Mouse (Mus musculus): ENCODE results near the gene Brd4. TPM values are rescaled to one million over a fixed set of nuclear protein-coding genes. Genes with fewer than 3 reads are reported as not detected.

Brd4 gene
- total and polyA plus RNA-seq, 2 experiments from 2014 or later = 49.7 to 81.6 TPM

GRCm38 (mm10) chr17:32202972-32203371 lies 81.5 kb downstream of the Brd4 start:
- Histone ChIP-seq H3K9me3 (ENCODE audit: low read length) (no peaks in the 10 kb centered on the region), H3K36me3 (ENCODE audit: insufficient read depth, low read length) (peaks cover 65% of the 10 kb centered on the region), H3K9ac (replicated peaks; ENCODE audit: low read length, poor library complexity, severe bottlenecking) (no peak overlapping the region), H3K4me2 (ENCODE audit: low read depth, low read length, poor library complexity, severe bottlenecking) (no peak overlapping the region), H3K27me3 (ENCODE audit: insufficient read depth, low read length) (no peaks in the 10 kb centered on the region), H3K4me1 (ENCODE audit: insufficient read depth, low read length) (no peaks in the 10 kb centered on the region), H3K4me3 (ENCODE audit: low read depth, low read length) (no peak overlapping the region), H3K27ac (ENCODE audit: low read depth, low read length) (no peak overlapping the region)
- ATAC-seq (ENCODE audit: low FRiP score) (no peak), DNase-seq (ENCODE audit: low spot score) (no peak)
- 88% methylated on average over 3 of the region's 3 CpGs for WGBS
- no peak for TF ChIP-seq CTCF (IDR thresholded peaks at IDR 0.05)

GRCm38 (mm10) chr17:32201086-32201485 lies 83.4 kb downstream of the Brd4 start:
- no peak for TF ChIP-seq CTCF (IDR thresholded peaks at IDR 0.05)
- H3K27me3 ChIP-seq (ENCODE audit: insufficient read depth, low read length) = no peaks in the 10 kb centered on the region
- H3K4me3 ChIP-seq (ENCODE audit: low read depth, low read length) = no peak overlapping the region
- H3K27ac ChIP-seq (ENCODE audit: low read depth, low read length) = no peak overlapping the region
- H3K4me1 ChIP-seq (ENCODE audit: insufficient read depth, low read length) = no peaks in the 10 kb centered on the region
- no peak overlapping the region for H3K9ac ChIP-seq (replicated peaks; ENCODE audit: low read length, poor library complexity, severe bottlenecking)
- ATAC-seq (ENCODE audit: low FRiP score) (no peak), DNase-seq (ENCODE audit: low spot score) (no peak)
- peaks cover 70% of the 10 kb centered on the region for H3K36me3 ChIP-seq (ENCODE audit: insufficient read depth, low read length)
- H3K4me2 ChIP-seq (ENCODE audit: low read depth, low read length, poor library complexity, severe bottlenecking) = no peak overlapping the region
- WGBS = 78% methylated on average over 5 of the region's 5 CpGs
- no peaks in the 10 kb centered on the region for H3K9me3 ChIP-seq (ENCODE audit: low read length)

- H3K4me1 ChIP-seq (ENCODE audit: insufficient read depth, low read length) = no peaks in the 10 kb centered on the region
- H3K9ac ChIP-seq (replicated peaks; ENCODE audit: low read length, poor library complexity, severe bottlenecking) = no peak overlapping the region
- H3K27me3 ChIP-seq (ENCODE audit: insufficient read depth, low read length) = no peaks in the 10 kb centered on the region
- no peak overlapping the region for H3K4me3 ChIP-seq (ENCODE audit: low read depth, low read length)
- 93% methylated on average over 2 of the region's 2 CpGs for WGBS
- no peaks in the 10 kb centered on the region for H3K9me3 ChIP-seq (ENCODE audit: low read length)
- DNase-seq (ENCODE audit: low spot score) = no peak
- H3K27ac ChIP-seq (ENCODE audit: low read depth, low read length) = no peak overlapping the region
- H3K36me3 ChIP-seq (ENCODE audit: insufficient read depth, low read length) = peaks cover 75% of the 10 kb centered on the region
- TF ChIP-seq CTCF (IDR thresholded peaks at IDR 0.05) = no peak
- H3K4me2 ChIP-seq (ENCODE audit: low read depth, low read length, poor library complexity, severe bottlenecking) = no peak overlapping the region
- no peak for ATAC-seq (ENCODE audit: low FRiP score)
Observed at GRCm38 (mm10) chr17:32199796-32200195, 84.7 kb downstream of the Brd4 start.

- 83% methylated on average over 14 of the region's 14 CpGs for WGBS
- Histone ChIP-seq H3K36me3 (ENCODE audit: insufficient read depth, low read length) (peaks cover 61% of the 10 kb centered on the region), H3K4me1 (ENCODE audit: insufficient read depth, low read length) (no peaks in the 10 kb centered on the region), H3K9me3 (ENCODE audit: low read length) (no peaks in the 10 kb centered on the region), H3K4me3 (ENCODE audit: low read depth, low read length) (no peak overlapping the region), H3K27ac (ENCODE audit: low read depth, low read length) (no peak overlapping the region), H3K4me2 (ENCODE audit: low read depth, low read length, poor library complexity, severe bottlenecking) (no peak overlapping the region), H3K9ac (replicated peaks; ENCODE audit: low read length, poor library complexity, severe bottlenecking) (no peak overlapping the region), H3K27me3 (ENCODE audit: insufficient read depth, low read length) (no peaks in the 10 kb centered on the region)
- no peak for TF ChIP-seq CTCF (IDR thresholded peaks at IDR 0.05)
- DNase-seq (ENCODE audit: low spot score) (peak; percentile 52), ATAC-seq (ENCODE audit: low FRiP score) (peak; percentile 61)
Observed at GRCm38 (mm10) chr17:32197156-32197555, 87.4 kb downstream of the Brd4 start.

- H3K36me3 ChIP-seq (ENCODE audit: insufficient read depth, low read length) = peaks cover 48% of the 10 kb centered on the region
- TF ChIP-seq CTCF (IDR thresholded peaks at IDR 0.05) = no peak
- H3K4me2 ChIP-seq (ENCODE audit: low read depth, low read length, poor library complexity, severe bottlenecking) = no peak overlapping the region
- H3K4me3 ChIP-seq (ENCODE audit: low read depth, low read length) = no peak overlapping the region
- no peak overlapping the region for H3K27ac ChIP-seq (ENCODE audit: low read depth, low read length)
- no peak overlapping the region for H3K9ac ChIP-seq (replicated peaks; ENCODE audit: low read length, poor library complexity, severe bottlenecking)
- WGBS = 91% methylated on average over 5 of the region's 5 CpGs
- DNase-seq (ENCODE audit: low spot score) (no peak), ATAC-seq (ENCODE audit: low FRiP score) (no peak)
- no peaks in the 10 kb centered on the region for H3K27me3 ChIP-seq (ENCODE audit: insufficient read depth, low read length)
- H3K4me1 ChIP-seq (ENCODE audit: insufficient read depth, low read length) = no peaks in the 10 kb centered on the region
- H3K9me3 ChIP-seq (ENCODE audit: low read length) = no peaks in the 10 kb centered on the region
Observed at GRCm38 (mm10) chr17:32195725-32196124, 88.8 kb downstream of the Brd4 start.

- Histone ChIP-seq H3K9ac (replicated peaks; ENCODE audit: low read length, poor library complexity, severe bottlenecking) (no peak overlapping the region), H3K9me3 (ENCODE audit: low read length) (no peaks in the 10 kb centered on the region), H3K36me3 (ENCODE audit: insufficient read depth, low read length) (peaks cover 22% of the 10 kb centered on the region), H3K4me1 (ENCODE audit: insufficient read depth, low read length) (0 out of 2 replicates have a peak, but pooled peaks cover 4% of the 10 kb centered on the region), H3K27me3 (ENCODE audit: insufficient read depth, low read length) (peaks cover 8% of the 10 kb centered on the region; the same call in 1 of the 2 replicates), H3K27ac (ENCODE audit: low read depth, low read length) (no peak overlapping the region), H3K4me3 (ENCODE audit: low read depth, low read length) (no peak overlapping the region), H3K4me2 (ENCODE audit: low read depth, low read length, poor library complexity, severe bottlenecking) (no peak overlapping the region)
- ATAC-seq (ENCODE audit: low FRiP score) (no peak), DNase-seq (ENCODE audit: low spot score) (no peak)
- 85% methylated on average over 5 of the region's 5 CpGs for WGBS
- TF ChIP-seq CTCF (IDR thresholded peaks at IDR 0.05) = no peak
Observed at GRCm38 (mm10) chr17:32193010-32193409, 91.5 kb downstream of the Brd4 start.

Measured in midbrain, postnatal 0 days (tissue).